Mouse (Mus musculus): Measurements from ENCODE around the gene Sh3rf1. TPM values are rescaled to one million over a fixed set of nuclear protein-coding genes. Genes with fewer than 3 reads are reported as not detected.

Sh3rf1 gene
- polyA plus RNA-seq, 1 experiment from 2014 or later = 19.8 TPM

DNA sequence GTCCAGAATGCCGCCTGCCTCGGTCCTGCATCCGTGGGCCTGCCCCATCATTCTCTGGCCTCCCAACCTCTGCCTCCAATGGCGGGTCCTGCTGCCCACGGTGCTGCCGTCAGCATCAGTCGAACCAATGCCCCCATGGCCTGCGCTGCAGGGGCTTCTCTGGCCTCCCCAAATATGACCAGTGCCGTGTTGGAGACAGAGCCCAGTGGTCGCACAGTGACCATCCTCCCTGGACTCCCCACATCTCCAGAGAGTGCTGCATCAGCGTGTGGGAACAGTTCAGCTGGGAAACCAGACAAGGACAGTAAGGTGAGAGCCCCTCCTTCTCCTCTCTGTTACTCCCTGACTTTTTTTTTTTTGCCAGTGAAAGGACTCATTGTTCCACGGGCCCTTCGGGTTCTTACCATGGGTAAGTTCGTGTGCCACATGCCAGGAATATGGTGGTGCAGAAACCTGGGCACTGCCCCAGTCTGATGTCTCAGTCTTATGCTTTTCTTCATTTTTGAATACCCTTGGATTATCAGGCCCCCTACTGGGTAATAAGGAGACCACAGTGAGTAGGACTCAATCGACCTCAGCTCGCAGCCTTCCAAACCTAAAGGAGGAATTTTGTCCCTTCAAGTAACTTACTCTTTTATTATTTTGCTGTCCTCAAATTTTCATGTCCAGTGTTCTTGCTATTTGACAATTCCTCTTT, 150.5 kb downstream of the Sh3rf1 start:
- Histone ChIP-seq H3K4me2 (no peak overlapping the region), H3K4me1 (replicated peaks) (peaks cover 5% of the 10 kb centered on the region), H3K4me3 (no peak overlapping the region), H3K9me3 (no peaks in the 10 kb centered on the region), H3K27ac (replicated peaks) (no peak overlapping the region), H3K9ac (no peak overlapping the region), H3K36me3 (peaks cover 28% of the 10 kb centered on the region), H3K27me3 (no peaks in the 10 kb centered on the region)
- peak; percentile 64; the same call in 1 of the 2 replicates for ATAC-seq (ENCODE audit: low read depth)
- 83% methylated on average over 16 of the region's 16 CpGs for WGBS

DNA sequence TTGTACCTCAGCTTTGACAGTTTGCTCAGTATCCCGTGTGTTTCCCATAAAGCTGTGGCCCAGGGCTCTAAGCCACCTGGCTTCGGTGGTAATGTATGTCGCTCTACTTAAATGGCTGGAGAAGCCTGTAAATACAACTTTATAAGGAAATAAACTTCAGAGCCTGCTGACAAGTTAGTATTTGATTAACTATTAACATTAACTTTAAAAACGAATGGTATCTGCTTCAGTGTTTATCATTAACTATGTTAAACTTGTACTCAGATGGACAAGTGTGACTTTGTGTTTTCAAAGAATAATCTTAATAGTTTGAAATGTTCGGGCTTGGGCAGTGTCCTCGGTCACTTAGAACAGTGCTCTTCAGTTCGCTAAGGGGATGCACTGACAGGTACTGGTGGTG, 151.5 kb downstream of the Sh3rf1 start:
- H3K4me3 ChIP-seq = no peak overlapping the region
- ATAC-seq (ENCODE audit: low read depth) = no peak
- 92% methylated on average over 7 of the region's 7 CpGs for WGBS

DNA sequence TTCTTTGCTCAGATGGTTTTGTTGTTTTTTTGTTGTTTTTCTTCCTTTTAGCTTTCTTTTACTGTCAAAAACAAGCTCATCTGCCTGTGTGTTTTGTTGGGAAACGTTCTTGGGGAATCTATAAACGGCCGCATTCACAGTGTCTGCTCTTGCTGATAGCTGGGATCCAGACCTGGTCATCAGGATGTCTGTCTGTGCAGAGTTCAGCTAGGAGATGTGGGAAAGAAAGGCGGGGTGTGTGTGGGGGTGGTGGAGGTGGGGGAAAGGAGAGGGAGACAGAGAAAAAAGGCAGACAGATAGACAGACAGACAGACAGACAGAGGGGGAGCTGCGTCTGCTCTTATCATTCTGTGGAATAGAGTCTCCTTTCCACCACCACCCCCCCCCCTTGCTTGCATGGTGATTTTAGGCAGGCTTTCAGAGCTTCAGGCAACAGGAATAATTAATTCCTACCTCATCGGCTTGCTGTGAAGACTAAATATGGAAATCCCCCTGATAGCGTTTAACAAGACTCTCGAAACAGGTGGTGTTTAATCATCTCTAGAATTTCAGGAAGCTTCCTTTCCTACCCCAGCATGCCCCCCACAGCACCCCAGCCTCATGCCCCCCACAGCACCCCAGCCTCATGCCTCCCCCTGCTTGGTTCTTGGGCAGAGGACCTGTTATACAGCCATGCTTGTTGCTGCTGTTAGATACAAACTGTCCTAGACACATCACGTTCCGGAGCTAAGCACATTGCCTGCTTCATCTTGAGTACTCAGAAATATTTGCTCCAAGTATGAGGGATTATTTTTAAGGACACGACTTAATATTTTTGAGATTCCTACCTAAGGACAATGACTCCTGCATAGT, 155.4 kb downstream of the Sh3rf1 start:
- no peak for ATAC-seq (ENCODE audit: low read depth)
- 67% methylated on average over 11 of the region's 11 CpGs for WGBS
- Histone ChIP-seq H3K4me3 (no peak overlapping the region), H3K36me3 (peaks cover 17% of the 10 kb centered on the region), H3K4me2 (no peak overlapping the region), H3K27me3 (no peaks in the 10 kb centered on the region), H3K27ac (replicated peaks) (peak overlapping the region; percentile 18; the same call in 1 of the 2 replicates), H3K9me3 (no peaks in the 10 kb centered on the region), H3K4me1 (replicated peaks) (peaks cover 19% of the 10 kb centered on the region), H3K9ac (no peak overlapping the region)

More for the DNA sequence above, 151.5 kb downstream of the Sh3rf1 start:
- H3K9me3 ChIP-seq = no peaks in the 10 kb centered on the region
- no peaks in the 10 kb centered on the region for H3K27me3 ChIP-seq
- peaks cover 7% of the 10 kb centered on the region for H3K4me1 ChIP-seq (replicated peaks)
- no peak overlapping the region for H3K9ac ChIP-seq
- H3K36me3 ChIP-seq = peaks cover 28% of the 10 kb centered on the region
- H3K27ac ChIP-seq (replicated peaks) = no peak overlapping the region
- H3K4me2 ChIP-seq = no peak overlapping the region

DNA sequence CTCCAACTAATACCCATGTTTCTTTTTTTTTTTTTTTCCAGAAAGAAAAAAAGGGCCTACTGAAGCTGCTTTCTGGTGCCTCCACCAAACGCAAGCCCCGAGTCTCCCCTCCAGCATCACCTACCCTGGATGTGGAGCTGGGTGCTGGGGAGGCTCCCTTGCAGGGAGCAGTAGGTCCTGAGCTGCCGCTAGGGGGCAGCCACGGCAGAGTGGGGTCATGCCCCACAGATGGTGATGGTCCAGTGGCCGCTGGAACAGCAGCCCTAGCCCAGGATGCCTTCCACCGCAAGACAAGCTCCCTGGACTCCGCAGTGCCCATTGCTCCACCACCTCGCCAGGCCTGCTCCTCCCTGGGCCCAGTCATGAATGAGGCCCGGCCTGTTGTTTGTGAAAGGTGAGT, 160.9 kb downstream of the Sh3rf1 start:
- Histone ChIP-seq H3K36me3 (peaks cover 18% of the 10 kb centered on the region), H3K4me3 (no peak overlapping the region), H3K9ac (no peak overlapping the region), H3K27me3 (no peaks in the 10 kb centered on the region), H3K9me3 (no peaks in the 10 kb centered on the region), H3K27ac (replicated peaks) (no peak overlapping the region), H3K4me2 (no peak overlapping the region), H3K4me1 (replicated peaks) (peaks cover 47% of the 10 kb centered on the region)
- no peak for ATAC-seq (ENCODE audit: low read depth)
- 72% methylated on average over 9 of the region's 9 CpGs for WGBS

DNA sequence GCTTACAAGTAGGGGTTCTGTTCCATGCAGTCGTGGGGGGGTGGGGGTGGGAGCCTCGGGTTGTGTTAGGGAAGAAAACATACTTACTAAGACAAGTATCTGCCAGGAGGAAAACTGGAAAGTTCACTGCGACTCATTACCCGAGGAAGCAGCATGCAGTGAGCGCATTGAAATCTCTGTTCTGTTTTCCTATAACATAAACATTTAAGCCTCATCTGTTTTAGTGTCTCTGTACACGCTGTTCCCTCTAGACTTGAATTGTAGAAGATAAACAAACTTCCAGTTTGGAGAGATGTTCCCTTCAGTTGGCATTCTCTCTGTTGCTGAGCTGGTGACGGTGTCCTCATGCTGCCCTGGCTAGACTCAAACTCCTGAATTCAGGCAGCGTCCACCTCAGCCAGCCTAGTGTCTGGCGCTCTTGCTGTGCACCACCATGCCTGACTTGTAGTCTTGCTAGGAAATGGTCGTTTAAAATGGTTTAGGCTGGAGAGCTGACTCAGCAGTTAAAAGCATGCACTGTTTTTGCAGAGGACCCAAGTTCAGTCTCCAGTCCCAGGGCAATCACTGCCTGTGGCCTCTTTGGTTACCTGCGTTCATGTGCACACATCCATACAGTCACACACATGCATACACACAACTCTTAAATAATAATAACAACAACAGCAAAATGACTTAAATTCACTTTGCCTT, 162.0 kb downstream of the Sh3rf1 start:
- H3K4me3 ChIP-seq = no peak overlapping the region
- no peaks in the 10 kb centered on the region for H3K27me3 ChIP-seq
- no peak overlapping the region for H3K9ac ChIP-seq
- H3K4me1 ChIP-seq (replicated peaks) = peaks cover 55% of the 10 kb centered on the region
- no peak for ATAC-seq (ENCODE audit: low read depth)
- H3K36me3 ChIP-seq = peaks cover 22% of the 10 kb centered on the region
- no peaks in the 10 kb centered on the region for H3K9me3 ChIP-seq
- no peak overlapping the region for H3K4me2 ChIP-seq
- WGBS = 78% methylated on average over 11 of the region's 11 CpGs
- H3K27ac ChIP-seq (replicated peaks) = peak overlapping the region; percentile 69

DNA sequence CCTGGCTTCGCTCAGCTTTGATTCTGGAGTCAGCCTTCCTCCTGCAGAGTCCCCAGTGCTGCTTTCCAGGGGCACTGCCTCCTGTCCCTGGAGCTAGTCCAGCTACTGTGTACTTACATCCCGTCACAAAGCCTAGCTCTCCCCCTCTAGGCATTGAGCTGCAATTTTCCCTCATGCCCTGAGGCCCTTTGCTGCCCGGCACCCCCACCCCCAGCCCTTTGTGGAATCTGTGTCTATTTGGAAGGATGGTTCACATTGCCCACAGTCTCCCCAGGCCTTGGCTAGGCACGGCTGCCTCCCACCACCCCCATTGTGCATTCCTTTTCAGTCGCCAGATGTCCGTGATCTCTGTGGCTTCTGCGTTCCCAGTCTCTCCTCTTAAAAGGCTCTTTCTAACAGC, 163.0 kb downstream of the Sh3rf1 start:
- no peak overlapping the region for H3K4me3 ChIP-seq
- no peak overlapping the region for H3K4me2 ChIP-seq
- peak; percentile 77 for ATAC-seq (ENCODE audit: low read depth)
- H3K27me3 ChIP-seq = no peaks in the 10 kb centered on the region
- peak overlapping the region; percentile 69 for H3K27ac ChIP-seq (replicated peaks)
- peaks cover 64% of the 10 kb centered on the region for H3K4me1 ChIP-seq (replicated peaks)
- H3K9ac ChIP-seq = 0 out of 2 replicates have a peak overlapping the region, but pooled peaks have one; percentile 4
- 7% methylated on average over 7 of the region's 7 CpGs for WGBS
- H3K36me3 ChIP-seq = peaks cover 18% of the 10 kb centered on the region
- no peaks in the 10 kb centered on the region for H3K9me3 ChIP-seq

DNA sequence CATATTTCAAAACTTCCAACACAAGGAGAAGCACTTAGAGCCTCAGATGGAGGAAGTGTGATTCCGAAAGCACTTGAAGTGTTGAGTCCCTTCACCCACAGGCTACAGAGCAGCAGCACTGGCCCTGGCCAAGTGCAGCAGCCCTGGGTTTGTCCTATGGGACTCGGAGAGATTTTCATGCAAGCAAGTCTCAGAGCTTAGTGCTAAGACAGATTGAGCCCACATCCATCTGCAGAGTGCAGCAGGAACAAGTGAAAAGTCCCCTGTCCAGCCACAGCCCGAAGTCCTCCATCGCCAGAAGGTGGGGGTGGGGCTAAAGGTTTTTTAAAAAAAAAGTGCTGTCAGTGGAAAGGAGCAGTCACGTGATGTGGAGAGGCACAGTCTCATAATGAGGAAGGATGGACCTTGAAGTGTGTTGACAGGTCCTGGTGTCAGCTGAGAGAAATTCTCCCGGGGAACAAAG, 163.9 kb downstream of the Sh3rf1 start:
- H3K9me3 ChIP-seq = no peaks in the 10 kb centered on the region
- 0 out of 2 replicates have a peak, but pooled peaks have one; percentile 7 for ATAC-seq (ENCODE audit: low read depth)
- H3K27ac ChIP-seq (replicated peaks) = peak overlapping the region; percentile 69
- no peaks in the 10 kb centered on the region for H3K27me3 ChIP-seq
- H3K36me3 ChIP-seq = peaks cover 17% of the 10 kb centered on the region
- WGBS = 22% methylated on average over 6 of the region's 6 CpGs
- H3K4me3 ChIP-seq = no peak overlapping the region
- H3K4me1 ChIP-seq (replicated peaks) = peaks cover 57% of the 10 kb centered on the region
- peak overlapping the region; percentile 12; the same call in 1 of the 2 replicates for H3K4me2 ChIP-seq
- H3K9ac ChIP-seq = no peak overlapping the region

DNA sequence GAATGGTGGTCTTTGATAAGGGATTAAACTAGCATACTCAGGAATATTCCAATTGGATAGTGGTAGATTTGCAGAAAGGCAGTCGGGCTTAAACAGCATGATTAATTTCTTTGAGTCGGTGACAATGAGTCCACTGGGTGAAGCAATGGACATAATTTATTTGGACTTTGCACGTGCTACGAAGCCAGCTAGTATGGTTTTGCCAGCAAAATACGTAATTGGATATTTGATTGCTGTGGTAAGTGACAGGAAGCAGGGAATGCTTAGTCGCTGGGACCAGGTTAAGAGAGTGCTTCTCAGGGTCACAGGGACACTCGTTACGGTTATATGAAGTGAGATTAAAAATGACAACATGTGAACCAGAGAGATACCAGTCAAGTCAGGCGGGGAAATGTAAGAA, 164.7 kb downstream of the Sh3rf1 start:
- ATAC-seq (ENCODE audit: low read depth) = no peak
- H3K9me3 ChIP-seq = no peaks in the 10 kb centered on the region

DNA sequence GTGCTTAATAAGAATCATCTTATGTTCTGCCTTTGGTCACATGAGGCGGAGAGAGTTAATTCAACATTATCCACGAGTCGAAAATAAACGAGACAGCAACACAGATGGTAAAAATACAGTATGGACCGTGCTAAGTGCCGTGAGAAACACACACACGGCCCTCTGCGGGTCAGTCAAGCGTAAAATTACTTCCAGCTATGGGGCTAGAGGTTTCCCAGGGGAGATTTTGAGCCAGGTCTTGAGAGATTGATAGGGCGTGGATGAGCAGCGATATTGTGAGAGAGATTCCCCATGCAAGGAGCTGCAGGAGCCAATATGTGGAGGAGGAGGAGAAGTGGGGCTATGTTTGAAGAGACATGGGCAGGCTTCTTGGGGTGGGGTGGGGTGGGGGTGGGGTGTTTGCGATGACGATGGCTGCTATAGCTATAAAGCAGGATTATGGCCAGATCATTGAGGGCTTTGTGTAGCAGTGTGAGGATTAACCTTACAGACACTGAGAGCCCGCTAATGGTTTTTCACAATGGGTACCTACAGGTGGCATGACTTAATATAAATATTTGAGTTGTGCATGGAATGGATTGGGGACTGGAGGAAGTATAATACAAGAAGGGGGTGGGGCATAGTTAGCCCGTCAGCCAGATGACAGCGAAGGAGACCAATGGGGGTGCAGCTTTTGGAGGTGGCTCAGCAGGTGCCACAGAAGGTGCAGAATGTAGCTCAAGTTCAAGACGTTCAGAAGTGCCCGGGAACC, 166.8 kb downstream of the Sh3rf1 start:
- Histone ChIP-seq H3K9me3 (no peaks in the 10 kb centered on the region), H3K27ac (replicated peaks) (peak overlapping the region; percentile 28; the same call in 1 of the 2 replicates), H3K4me3 (no peak overlapping the region), H3K36me3 (0 out of 2 replicates have a peak, but pooled peaks cover 23% of the 10 kb centered on the region), H3K27me3 (no peaks in the 10 kb centered on the region), H3K4me2 (no peak overlapping the region), H3K4me1 (replicated peaks) (peaks cover 51% of the 10 kb centered on the region), H3K9ac (no peak overlapping the region)
- ATAC-seq (ENCODE audit: low read depth) = 0 out of 2 replicates have a peak, but pooled peaks have one; percentile 9
- WGBS = 38% methylated on average over 18 of the region's 18 CpGs

More for the DNA sequence above, 164.7 kb downstream of the Sh3rf1 start:
- 36% methylated on average over 9 of the region's 9 CpGs for WGBS
- no peak overlapping the region for H3K4me2 ChIP-seq
- no peak overlapping the region for H3K4me3 ChIP-seq
- H3K4me1 ChIP-seq (replicated peaks) = peaks cover 52% of the 10 kb centered on the region
- no peak overlapping the region for H3K9ac ChIP-seq
- no peaks in the 10 kb centered on the region for H3K27me3 ChIP-seq
- H3K36me3 ChIP-seq = peaks cover 18% of the 10 kb centered on the region; the same call in 1 of the 2 replicates
- peak overlapping the region; percentile 69 for H3K27ac ChIP-seq (replicated peaks)

DNA sequence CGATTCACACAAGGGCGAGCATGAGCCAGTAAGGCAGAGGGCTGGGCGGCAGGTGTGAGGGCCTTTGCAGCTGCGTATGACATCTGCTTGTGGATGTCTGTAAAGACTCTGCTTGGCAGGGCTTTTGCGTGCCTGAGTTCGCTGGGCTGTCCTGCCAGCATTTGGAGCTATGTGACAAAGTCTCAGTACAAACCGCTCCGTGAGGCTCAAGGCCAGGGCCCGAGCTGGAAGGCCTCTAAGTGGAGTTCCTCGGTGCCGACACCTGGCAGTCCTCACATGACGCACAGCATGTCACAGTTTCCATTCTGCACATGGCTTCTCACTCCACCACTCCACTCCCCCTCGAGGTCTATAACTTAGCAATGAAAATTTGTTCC, 167.4 kb downstream of the Sh3rf1 start:
- no peak for ATAC-seq (ENCODE audit: low read depth)
- Histone ChIP-seq H3K9me3 (no peaks in the 10 kb centered on the region), H3K4me2 (no peak overlapping the region), H3K4me1 (replicated peaks) (peaks cover 45% of the 10 kb centered on the region), H3K27ac (replicated peaks) (peak overlapping the region; percentile 28; the same call in 1 of the 2 replicates), H3K9ac (no peak overlapping the region), H3K4me3 (no peak overlapping the region), H3K27me3 (no peaks in the 10 kb centered on the region), H3K36me3 (0 out of 2 replicates have a peak, but pooled peaks cover 23% of the 10 kb centered on the region)
- WGBS = 63% methylated on average over 13 of the region's 13 CpGs

DNA sequence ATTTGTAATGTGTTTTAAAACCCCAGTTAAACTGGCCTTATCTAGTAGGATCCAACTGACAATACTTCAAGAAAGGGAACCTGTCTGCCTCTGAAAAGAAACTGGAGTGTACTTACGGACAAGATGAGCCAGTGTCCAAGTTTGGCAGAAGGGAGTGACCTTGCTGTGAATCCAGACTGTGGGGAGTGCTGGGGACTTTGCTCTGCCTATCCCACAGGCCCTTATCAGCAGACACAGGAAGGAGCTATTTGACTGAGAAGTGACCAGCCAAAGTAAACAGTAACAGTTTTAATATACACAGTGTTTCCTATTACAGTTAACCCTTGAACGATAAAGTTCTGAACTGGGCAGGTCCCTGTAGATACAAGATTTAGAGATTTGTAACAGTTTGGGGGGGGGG, 173.5 kb downstream of the Sh3rf1 start:
- Histone ChIP-seq H3K27me3 (no peaks in the 10 kb centered on the region), H3K27ac (replicated peaks) (no peak overlapping the region), H3K4me2 (no peak overlapping the region), H3K36me3 (peaks cover 25% of the 10 kb centered on the region; the same call in 1 of the 2 replicates), H3K9me3 (no peaks in the 10 kb centered on the region), H3K4me1 (replicated peaks) (no peaks in the 10 kb centered on the region), H3K9ac (no peak overlapping the region), H3K4me3 (no peak overlapping the region)
- WGBS = 75% methylated on average over 2 of the region's 2 CpGs
- ATAC-seq (ENCODE audit: low read depth) = no peak
